Comparison of ENCODE assay signal across 8 mouse cellular contexts in genomic region chr5:73379908-73380307, GRCm38 (mm10). TPM values are rescaled to one million over a fixed set of nuclear protein-coding genes. Genes with fewer than 3 reads are reported as not detected.
DNase-seq lines count a peak whose midpoint lies in the region; ATAC-seq and TF ChIP-seq lines count a peak whose summit lies in the region.

No protein-coding gene starts in this region.

- no peak for TF ChIP-seq EP300 in CH12.LX (IDR thresholded peaks at IDR 0.05; ENCODE audit: low read length)
- no peak for TF ChIP-seq EP300 in heart, postnatal 0 days (IDR thresholded peaks at IDR 0.05; ENCODE audit: low read depth)
- no peak for TF ChIP-seq EP300 in liver, embryonic 14.5 days (IDR thresholded peaks at IDR 0.05; ENCODE audit: low read depth)

- no peaks in the 10 kb centered on the region for H3K36me3 ChIP-seq in CH12.LX (replicated peaks in 1 of 2; ENCODE audit: control insufficient read depth in 1 of 2, insufficient read depth in 1 of 2, low read length in 1 of 2)
- H3K36me3 ChIP-seq in forebrain, embryonic 13.5 days (ENCODE audit: poor library complexity, severe bottlenecking) = no peaks in the 10 kb centered on the region
- H3K36me3 ChIP-seq in heart, postnatal 0 days (replicated peaks; ENCODE audit: control insufficient read depth, insufficient read depth, low read length) = no peaks in the 10 kb centered on the region
- no peaks in the 10 kb centered on the region for H3K36me3 ChIP-seq in liver, embryonic 14.5 days (replicated peaks; ENCODE audit: control insufficient read depth, insufficient read depth, low read depth)
- H3K36me3 ChIP-seq in neural tube, embryonic 14.5 days (ENCODE audit: control insufficient read depth, insufficient read depth, low read length) = no peaks in the 10 kb centered on the region

- no peak overlapping the region for H3K9ac ChIP-seq in CH12.LX (ENCODE audit: insufficient read depth, low read depth)
- no peak overlapping the region for H3K9ac ChIP-seq in forebrain, embryonic 13.5 days
- no peak overlapping the region for H3K9ac ChIP-seq in heart, postnatal 0 days (replicated peaks; ENCODE audit: low read depth, low read length)
- no peak overlapping the region for H3K9ac ChIP-seq in liver, embryonic 14.5 days (replicated peaks)
- H3K9ac ChIP-seq in neural tube, embryonic 14.5 days (replicated peaks; ENCODE audit: low read depth, low read length) = no peak overlapping the region

- in situ Hi-C loops in CH12.LX (cut with MboI; ENCODE audit: low pct_ligation_motif_present, low pct_unique_long_range_greater_than_20kb, low sequenced_read_pairs) = loop anchor here (5.0 to 10.0 kb wide), 3 partner anchors 65 to 398 kb away; no protein-coding TSS in a partner anchor

- H3K27ac ChIP-seq in CH12.LX (ENCODE audit: insufficient read depth, low read depth) = no peak overlapping the region
- H3K27ac ChIP-seq in forebrain, embryonic 13.5 days = no peak overlapping the region
- H3K27ac ChIP-seq in heart, postnatal 0 days (ENCODE audit: low read depth) = no peak overlapping the region
- no peak overlapping the region for H3K27ac ChIP-seq in liver, embryonic 14.5 days
- H3K27ac ChIP-seq in neural tube, embryonic 14.5 days (ENCODE audit: low read depth, low read length) = no peak overlapping the region

- TF ChIP-seq CTCF in CH12.LX (conservative IDR thresholded peaks at IDR 0.05 in 1 of 2, IDR thresholded peaks at IDR 0.05 in 1 of 2; ENCODE audit: low read depth in 2 of 2, low read length in 2 of 2) = peak; percentile 53 to 92; a peak in 3 of 4 replicates
- peak; percentile 87 for TF ChIP-seq CTCF in heart, postnatal 0 days (IDR thresholded peaks at IDR 0.05; ENCODE audit: low read depth)
- peak; percentile 85 for TF ChIP-seq CTCF in liver, embryonic 14.5 days (IDR thresholded peaks at IDR 0.05; ENCODE audit: low read depth)

- H3K79me2 ChIP-seq in CH12.LX (replicated peaks; ENCODE audit: control insufficient read depth, extremely low read depth, insufficient read depth, poor library complexity, severe bottlenecking) = no peaks in the 10 kb centered on the region

- H3K4me2 ChIP-seq in CH12.LX (ENCODE audit: insufficient read depth, low read depth, poor library complexity, severe bottlenecking) = no peak overlapping the region
- H3K4me2 ChIP-seq in forebrain, embryonic 13.5 days = no peak overlapping the region
- H3K4me2 ChIP-seq in heart, postnatal 0 days (ENCODE audit: low read depth, low read length) = no peak overlapping the region
- no peak overlapping the region for H3K4me2 ChIP-seq in liver, embryonic 14.5 days (ENCODE audit: low read depth)
- H3K4me2 ChIP-seq in neural tube, embryonic 14.5 days (ENCODE audit: low read depth, low read length) = no peak overlapping the region

- no peaks in the 10 kb centered on the region for H3K27me3 ChIP-seq in CH12.LX (replicated peaks)
- H3K27me3 ChIP-seq in forebrain, embryonic 13.5 days = peaks cover 4% of the 10 kb centered on the region; the same call in 1 of the 2 replicates
- no peaks in the 10 kb centered on the region for H3K27me3 ChIP-seq in heart, postnatal 0 days (ENCODE audit: control insufficient read depth, insufficient read depth, low read length)
- no peaks in the 10 kb centered on the region; the same call in 1 of the 2 replicates for H3K27me3 ChIP-seq in liver, embryonic 14.5 days (ENCODE audit: control insufficient read depth, insufficient read depth, low read length)
- 0 out of 2 replicates have a peak, but pooled peaks cover 2% of the 10 kb centered on the region for H3K27me3 ChIP-seq in neural tube, embryonic 14.5 days (ENCODE audit: control insufficient read depth, insufficient read depth, low read length)

- H3K9me3 ChIP-seq in CH12.LX (replicated peaks; ENCODE audit: low read length) = no peaks in the 10 kb centered on the region
- H3K9me3 ChIP-seq in forebrain, embryonic 13.5 days (replicated peaks) = no peaks in the 10 kb centered on the region
- H3K9me3 ChIP-seq in heart, postnatal 0 days (replicated peaks; ENCODE audit: control insufficient read depth, low read length) = no peaks in the 10 kb centered on the region
- H3K9me3 ChIP-seq in liver, embryonic 14.5 days (ENCODE audit: control insufficient read depth, low read length) = no peaks in the 10 kb centered on the region
- no peaks in the 10 kb centered on the region for H3K9me3 ChIP-seq in neural tube, embryonic 14.5 days (ENCODE audit: control insufficient read depth, low read length)

- peaks cover 8 to 28% of the 10 kb centered on the region in 2 experiments for H3K4me1 ChIP-seq in CH12.LX (ENCODE audit: control insufficient read depth in 1 of 2, insufficient read depth in 2 of 2)
- H3K4me1 ChIP-seq in forebrain, embryonic 13.5 days = no peaks in the 10 kb centered on the region
- no peaks in the 10 kb centered on the region for H3K4me1 ChIP-seq in heart, postnatal 0 days (ENCODE audit: control insufficient read depth, insufficient read depth)
- no peaks in the 10 kb centered on the region for H3K4me1 ChIP-seq in liver, embryonic 14.5 days (replicated peaks; ENCODE audit: control insufficient read depth in 2 of 2, insufficient read depth in 2 of 2, low read length in 1 of 2)
- no peaks in the 10 kb centered on the region for H3K4me1 ChIP-seq in neural tube, embryonic 14.5 days (ENCODE audit: control insufficient read depth, insufficient read depth, low read length)

- no peak for TF ChIP-seq POLR2A in CH12.LX (IDR thresholded peaks at IDR 0.05; ENCODE audit: low read depth, low read length)

- peak; percentile 87 for DNase-seq in CH12.LX (ENCODE audit: extremely low read depth)
- peak; percentile 81 for DNase-seq in c-Kit-positive CD71-positive TER-119-negative erythroid progenitor cells, embryonic 14.5 days (ENCODE audit: low read depth)
- DNase-seq in heart, postnatal 0 days (ENCODE audit: low spot score) = peak; percentile 55
- DNase-seq in kidney, postnatal 25 days = peak; percentile 75 to 92
- DNase-seq in liver, embryonic 14.5 days (ENCODE audit: low read depth in 3 of 3, low spot score in 3 of 3) = peak; percentile 55 to 67 (median 62)
- DNase-seq in testis, postnatal 14 days (ENCODE audit: low spot score) = peak; percentile 54

- peak; percentile 82 for ATAC-seq in forebrain, embryonic 13.5 days
- peak; percentile 82 for ATAC-seq in heart, postnatal 0 days (ENCODE audit: insufficient read depth, low read depth)
- ATAC-seq in liver, embryonic 14.5 days (ENCODE audit: insufficient read depth) = peak; percentile 82
- peak; percentile 90 for ATAC-seq in neural tube, embryonic 14.5 days (ENCODE audit: low read depth)

- H3K4me3 ChIP-seq in CH12.LX (replicated peaks in 1 of 3; ENCODE audit: low read depth in 2 of 3, low read length in 2 of 3, poor library complexity in 1 of 3) = no peak overlapping the region
- H3K4me3 ChIP-seq in forebrain, embryonic 13.5 days = no peak overlapping the region
- no peak overlapping the region for H3K4me3 ChIP-seq in heart, postnatal 0 days (ENCODE audit: low read depth, low read length)
- H3K4me3 ChIP-seq in liver, embryonic 14.5 days (ENCODE audit: insufficient read depth in 1 of 2, low read depth in 2 of 2, low read length in 2 of 2) = no peak overlapping the region
- H3K4me3 ChIP-seq in neural tube, embryonic 14.5 days (ENCODE audit: low read depth, low read length) = no peak overlapping the region

- dilution Hi-C loops in CH12.LX (cut with MboI; ENCODE audit: extremely low pct_ligation_motif_present, extremely low pct_unique_long_range_greater_than_20kb, low sequenced_read_pairs) = no loop called here

- peak; percentile 95 for TF ChIP-seq RAD21 in CH12.LX (IDR thresholded peaks at IDR 0.05; ENCODE audit: low read depth, low read length)

- 21% methylated on average over 3 of the region's 3 CpGs for WGBS in forebrain, embryonic 13.5 days
- 19% methylated on average over 3 of the region's 3 CpGs for WGBS in heart, postnatal 0 days
- 23% methylated on average over 3 of the region's 3 CpGs for WGBS in liver, embryonic 14.5 days (ENCODE audit: insufficient replicate concordance)
- WGBS in neural tube, embryonic 14.5 days = 24% methylated on average over 3 of the region's 3 CpGs

TF ChIP-seq in CH12.LX, 34 proteins besides CTCF, POLR2A, EP300 and RAD21 (continues in another document):
- peak; percentile 76 for TF ChIP-seq ZC3H11A (IDR thresholded peaks at IDR 0.05; ENCODE audit: low read depth, low read length)
- TF ChIP-seq TCF12 (IDR thresholded peaks at IDR 0.05; ENCODE audit: low read depth, low read length) = no peak
- no peak for TF ChIP-seq BHLHE40 (IDR thresholded peaks at IDR 0.05; ENCODE audit: low read depth, low read length)
- TF ChIP-seq NELFE (IDR thresholded peaks at IDR 0.05; ENCODE audit: low read depth, low read length) = 0 out of 2 replicates have a peak, but pooled peaks have one; percentile 31
- no peak for TF ChIP-seq PAX5 (IDR thresholded peaks at IDR 0.05; ENCODE audit: low read length)
- TF ChIP-seq SMC3 (IDR thresholded peaks at IDR 0.05; ENCODE audit: low read depth, low read length) = peak; percentile 96
- TF ChIP-seq KAT2A (IDR thresholded peaks at IDR 0.05; ENCODE audit: insufficient replicate concordance, low read length) = no peak
- no peak for TF ChIP-seq MAZ (IDR thresholded peaks at IDR 0.05; ENCODE audit: low read depth, low read length)
- TF ChIP-seq GABPA (IDR thresholded peaks at IDR 0.05; ENCODE audit: insufficient replicate concordance, low read depth, low read length) = no peak

RNA-seq across cellular contexts. Expression of gene Cwh43, which starts 26.0 kb away (rescaled TPM):
- total RNA-seq in CH12.LX (2012; rRNA removed) (not detected in 2 replicates), CH12.LX (2014; rRNA removed) (not detected in 2 replicates)
- not detected in 2 replicates for polyA plus RNA-seq in CH12.LX (2012; ENCODE audit: insufficient read length, low read depth)
- polyA plus RNA-seq in forebrain, embryonic 13.5 days (2015; fragmentation: Nextera tagmentation; extraction: Ambion mirVana) = 0.09 and 0.30 TPM in 2 replicates
- not detected in 2 replicates for total RNA-seq in heart, postnatal 0 days (2014; rRNA removed; ENCODE audit: low replicate concordance)
- polyA plus RNA-seq in heart, postnatal 0 days (2015; fragmentation: Nextera tagmentation; extraction: Ambion mirVana) = 0.08 TPM in 1 of 2 replicates, not detected in the other
- polyA plus RNA-seq in liver, embryonic 14.5 days (2012; rRNA removed) = not detected in 2 replicates
- polyA plus RNA-seq in liver, embryonic 14.5 days (2014; fragmentation: Nextera tagmentation; extraction: Ambion mirVana) = not detected in 2 replicates
- polyA plus RNA-seq in neural tube, embryonic 14.5 days (2014; fragmentation: Nextera tagmentation; extraction: Ambion mirVana) = 0.55 and 0.88 TPM in 2 replicates

RNA-seq across cellular contexts. Expression of gene Ociad2, which starts 39.1 kb away (rescaled TPM):
- total RNA-seq in CH12.LX (2012; rRNA removed) (5.3 and 6.3 TPM in 2 replicates), CH12.LX (2014; rRNA removed) (1.9 and 2.3 TPM in 2 replicates)
- 3.2 and 4.4 TPM in 2 replicates for polyA plus RNA-seq in CH12.LX (2012; ENCODE audit: insufficient read length, low read depth)
- polyA plus RNA-seq in forebrain, embryonic 13.5 days (2015; fragmentation: Nextera tagmentation; extraction: Ambion mirVana) = 13.5 and 16.7 TPM in 2 replicates
- 6.7 and 13.3 TPM in 2 replicates for total RNA-seq in heart, postnatal 0 days (2014; rRNA removed; ENCODE audit: low replicate concordance)
- polyA plus RNA-seq in heart, postnatal 0 days (2015; fragmentation: Nextera tagmentation; extraction: Ambion mirVana) = 16.7 and 19.6 TPM in 2 replicates
- polyA plus RNA-seq in liver, embryonic 14.5 days (2012; rRNA removed) = 0.51 and 0.95 TPM in 2 replicates
- 2.8 and 3.6 TPM in 2 replicates for polyA plus RNA-seq in liver, embryonic 14.5 days (2014; fragmentation: Nextera tagmentation; extraction: Ambion mirVana)
- 22.0 and 22.5 TPM in 2 replicates for polyA plus RNA-seq in neural tube, embryonic 14.5 days (2014; fragmentation: Nextera tagmentation; extraction: Ambion mirVana)
